Mouse (Mus musculus) lung, postnatal 4 days (tissue): ENCODE measurements around the gene Prdm2.
A peak's percentile ranks its signal among the peaks of the same experiment; 100 is the strongest.

ENCODE experiments used
- DNase-seq, 2 experiments: peaks; one replicate each; pipeline ENCODE4 v3.0.0; 2021

Prdm2 gene

DNA sequence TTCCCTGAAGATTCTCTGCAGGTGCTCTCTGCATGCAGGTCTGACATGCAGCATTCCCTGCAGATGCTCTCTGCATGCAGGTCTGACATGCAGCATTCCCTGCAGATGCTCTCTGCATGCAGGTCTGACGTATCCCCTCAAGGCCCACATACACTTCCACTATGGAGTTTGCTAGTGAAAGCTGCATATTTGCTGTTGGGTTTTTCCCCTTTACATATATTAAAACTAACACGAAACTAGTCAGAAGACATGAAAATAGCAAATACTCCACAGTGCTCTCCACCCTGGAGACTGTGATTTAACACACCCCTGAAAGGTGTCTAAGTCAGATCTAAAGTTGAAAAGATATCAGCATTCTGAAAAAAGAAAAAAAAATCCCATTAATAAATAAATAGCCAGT lies 2.8 kb downstream of the Prdm2 start:
- DNase-seq = no peak

DNA sequence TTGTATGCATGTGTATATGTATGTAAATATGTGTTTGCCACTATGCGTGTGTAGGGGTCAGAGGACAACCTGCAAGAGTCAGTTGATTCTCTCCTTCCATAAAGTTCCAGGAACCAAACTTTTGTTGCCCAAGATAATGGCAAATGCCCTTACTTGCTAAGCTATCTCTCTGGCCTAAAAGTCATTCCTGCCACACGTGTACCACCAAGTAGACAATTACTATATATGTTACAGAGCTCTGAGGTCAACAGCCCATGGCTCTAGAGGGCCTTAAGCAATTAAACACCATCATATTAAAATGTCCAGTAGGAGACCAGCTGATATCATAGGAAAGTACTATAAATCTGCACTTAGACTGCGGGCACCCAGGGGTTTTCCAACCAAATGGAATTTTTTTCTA lies 10.1 kb downstream of the Prdm2 start:
- no peak for DNase-seq

GRCm38 (mm10) chr4:143198371-143198770 lies 14.4 kb downstream of the Prdm2 start:
- DNase-seq = no peak

GRCm38 (mm10) chr4:143197845-143198356 lies 14.9 kb downstream of the Prdm2 start:
- DNase-seq = no peak

GRCm38 (mm10) chr4:143194328-143194727 lies 18.5 kb downstream of the Prdm2 start:
- DNase-seq = no peak

- DNase-seq = no peak
Observed at GRCm38 (mm10) chr4:143193164-143193563, 19.6 kb downstream of the Prdm2 start.

DNA sequence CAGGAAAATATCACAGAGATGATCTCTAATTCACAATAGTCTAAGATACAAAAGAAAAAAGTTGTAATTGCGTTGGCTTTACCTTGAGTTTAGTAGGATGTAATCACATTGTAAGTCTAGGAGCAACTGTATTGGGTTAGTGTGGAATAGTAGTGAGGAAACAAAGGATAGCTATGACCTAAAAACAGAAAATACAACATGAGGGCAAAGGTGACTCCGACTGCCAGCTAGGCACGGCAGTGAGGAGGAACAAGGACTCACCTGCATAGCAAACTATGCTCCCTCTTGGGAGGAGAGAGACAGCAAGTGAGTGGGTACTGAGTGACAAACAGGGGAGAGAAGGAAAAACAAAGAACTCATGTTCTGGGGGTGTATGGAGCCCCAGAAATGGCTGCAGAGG lies 21.0 kb downstream of the Prdm2 start:
- DNase-seq = no peak

DNA sequence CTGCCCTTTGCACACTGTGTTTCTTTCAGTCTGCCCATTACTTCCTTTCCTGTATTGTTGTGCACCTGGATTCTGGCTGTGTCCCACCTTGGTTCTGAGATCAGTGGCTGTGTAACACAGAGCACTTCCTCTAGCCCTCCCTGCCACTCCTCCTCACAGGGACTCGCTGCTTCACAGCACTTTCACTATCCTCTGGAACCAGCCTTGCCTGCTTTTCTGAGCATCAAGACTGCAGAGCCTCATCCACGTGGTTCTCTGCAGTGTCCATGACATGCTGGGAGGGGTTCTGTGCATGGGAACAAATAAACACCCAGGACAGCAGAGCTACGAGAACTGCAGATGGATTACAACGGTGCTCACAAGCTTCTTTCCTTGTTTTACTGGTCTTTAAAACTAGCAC lies 22.1 kb downstream of the Prdm2 start:
- DNase-seq = no peak

DNA sequence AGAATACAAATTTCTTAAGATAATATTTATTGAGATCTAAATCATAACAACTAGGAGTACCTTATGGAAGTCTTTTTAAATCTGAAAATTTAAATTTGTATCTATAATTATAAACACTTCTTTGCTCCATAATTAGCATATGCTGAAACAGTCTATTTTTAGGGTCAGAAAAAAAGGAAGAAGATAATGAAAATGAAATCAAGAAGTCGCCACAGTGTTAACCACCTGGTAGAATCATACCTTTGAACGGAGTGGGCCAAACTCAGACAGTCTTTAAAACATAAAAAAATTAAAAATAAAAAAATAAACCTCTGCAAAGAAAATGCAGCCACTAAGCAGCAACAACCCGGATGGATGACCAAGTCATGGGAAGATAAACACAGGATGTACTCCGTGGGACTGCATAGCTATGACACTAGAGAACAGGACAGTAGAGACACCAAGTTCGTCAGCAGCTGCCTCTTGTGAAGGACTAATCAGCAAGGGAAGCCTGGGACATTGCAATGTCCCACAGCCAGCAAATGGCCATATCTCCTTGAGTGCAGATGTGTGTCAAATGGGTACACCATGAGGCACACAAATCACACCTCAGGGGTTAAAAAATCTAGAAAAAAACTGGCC lies 24.1 kb downstream of the Prdm2 start:
- DNase-seq = peak in 1 of 2 experiments; percentile 15

DNA sequence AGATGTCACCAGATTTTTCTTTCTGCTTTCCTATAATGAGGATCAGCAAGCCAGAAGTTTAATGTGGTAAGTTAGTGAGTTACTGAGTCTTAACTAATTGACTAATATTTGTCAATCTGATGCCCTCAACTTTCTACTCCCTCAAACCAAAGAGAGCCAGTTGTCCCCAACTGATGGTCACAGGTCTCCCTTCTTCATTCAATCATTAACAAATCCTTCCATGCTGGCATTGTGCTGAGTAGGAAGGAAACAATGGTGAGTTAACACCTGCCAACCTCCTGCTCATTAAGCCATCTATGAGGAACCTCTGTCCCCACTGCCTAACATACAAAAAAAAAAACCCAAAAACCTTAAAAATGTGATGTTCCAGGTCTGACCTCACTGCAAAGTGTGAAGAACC lies 26.7 kb downstream of the Prdm2 start:
- DNase-seq = no peak

GRCm38 (mm10) chr4:143185496-143185895 lies 27.3 kb downstream of the Prdm2 start:
- DNase-seq = no peak

- no peak for DNase-seq
Observed at GRCm38 (mm10) chr4:143183141-143183540, 29.7 kb downstream of the Prdm2 start.

DNA sequence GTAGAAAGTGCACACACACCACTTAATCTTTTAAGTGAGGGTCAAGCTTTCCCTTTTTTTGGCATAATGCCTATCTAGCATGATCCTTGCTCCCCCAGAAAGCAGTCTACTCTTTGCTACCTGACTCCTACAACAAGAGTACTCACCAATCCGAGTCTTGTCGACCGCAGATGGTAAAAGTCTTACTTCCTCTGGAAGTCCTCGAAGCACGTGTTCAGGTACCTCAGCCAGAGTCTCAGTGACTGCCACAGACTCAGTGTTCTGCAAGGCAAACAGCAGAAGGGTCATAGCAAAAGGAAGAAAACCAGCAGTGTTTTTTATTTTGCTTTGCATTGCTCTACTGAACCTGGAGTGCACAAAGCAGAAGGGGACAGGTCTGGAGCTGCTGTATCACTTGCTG lies 32.1 kb downstream of the Prdm2 start:
- DNase-seq = no peak

- DNase-seq = no peak
Observed at GRCm38 (mm10) chr4:143171600-143172290, 41.0 kb downstream of the Prdm2 start.

DNA sequence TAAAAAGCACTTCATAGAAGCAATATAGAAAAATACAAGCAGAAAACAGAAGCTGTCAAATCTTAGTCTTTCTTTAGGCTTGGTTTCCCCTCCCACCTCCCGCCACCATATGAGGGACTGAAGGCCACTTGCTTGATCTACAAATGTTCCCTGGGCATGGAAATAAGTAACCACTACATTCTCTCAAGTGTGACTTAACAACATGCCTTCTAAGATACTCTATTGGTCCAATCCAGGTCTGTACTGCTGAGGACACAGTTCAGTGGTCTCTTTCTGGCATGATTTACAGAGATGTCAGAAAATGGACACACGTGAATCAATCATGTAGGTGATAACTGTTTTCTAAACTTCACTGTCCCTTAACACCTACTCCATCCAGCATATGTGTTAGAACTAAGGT lies 42.5 kb downstream of the Prdm2 start:
- DNase-seq = no peak

DNA sequence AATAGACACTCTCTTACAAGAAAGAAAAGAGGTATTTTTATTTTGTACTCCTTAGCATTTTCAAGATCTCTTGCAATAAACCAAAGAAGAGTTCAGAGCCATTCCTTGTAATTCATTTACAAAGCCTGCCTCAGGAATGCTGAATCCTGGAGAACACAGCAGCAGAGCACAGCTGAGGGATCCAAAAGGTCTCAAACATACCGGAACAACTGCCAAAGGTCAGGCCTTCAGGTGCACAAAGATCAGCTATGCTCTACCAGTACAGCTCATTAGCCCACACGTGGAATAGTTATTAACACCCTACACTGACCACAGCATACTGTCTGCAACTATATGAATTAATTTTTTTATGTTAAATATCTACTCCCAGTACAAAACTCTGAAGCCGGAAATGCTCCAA lies 44.7 kb downstream of the Prdm2 start:
- no peak for DNase-seq

DNA sequence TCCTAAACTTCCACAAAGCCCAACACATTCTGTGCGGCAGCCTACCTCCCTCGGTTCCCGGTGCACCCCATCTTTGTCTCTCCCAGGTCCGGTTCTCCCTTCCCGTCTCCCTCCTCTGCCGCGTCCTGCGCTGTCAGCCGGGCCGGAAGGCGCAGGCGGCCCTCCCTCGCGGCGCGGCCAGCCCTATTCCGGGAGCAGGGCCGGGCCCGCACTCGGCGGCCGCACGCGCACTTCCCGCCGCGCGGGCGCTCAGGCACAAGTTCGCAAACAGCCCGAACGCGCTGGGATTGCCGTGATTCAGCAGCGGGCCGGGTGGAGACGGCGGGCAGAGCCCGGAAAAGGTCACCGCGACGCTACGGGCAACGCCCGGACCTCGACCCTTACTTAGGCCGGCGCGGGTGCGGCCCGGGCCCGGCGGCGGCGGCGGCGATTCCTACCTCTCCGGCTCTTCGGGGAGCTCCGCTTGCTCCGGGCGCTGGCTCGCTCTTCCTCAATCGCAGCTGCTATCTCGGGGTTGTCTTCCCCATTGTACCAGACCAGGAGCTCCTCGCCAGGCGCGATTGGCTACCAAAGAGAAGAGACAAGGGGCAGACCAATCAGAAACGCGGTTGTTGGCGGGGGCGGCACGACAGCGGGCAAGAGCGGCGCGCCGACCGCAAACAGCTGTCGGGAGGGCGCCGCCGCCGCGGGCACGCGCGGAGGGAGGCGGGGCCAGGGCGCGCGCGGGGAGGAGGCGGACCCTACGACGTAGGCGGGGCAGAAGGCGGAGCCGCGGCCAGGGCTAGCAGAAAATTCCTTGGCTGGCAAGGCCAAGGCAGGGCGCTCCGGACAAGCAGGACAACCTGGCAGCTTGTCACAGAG lies 50.9 kb downstream of the Prdm2 start:
- DNase-seq = peak; percentile 99 to 100

DNA sequence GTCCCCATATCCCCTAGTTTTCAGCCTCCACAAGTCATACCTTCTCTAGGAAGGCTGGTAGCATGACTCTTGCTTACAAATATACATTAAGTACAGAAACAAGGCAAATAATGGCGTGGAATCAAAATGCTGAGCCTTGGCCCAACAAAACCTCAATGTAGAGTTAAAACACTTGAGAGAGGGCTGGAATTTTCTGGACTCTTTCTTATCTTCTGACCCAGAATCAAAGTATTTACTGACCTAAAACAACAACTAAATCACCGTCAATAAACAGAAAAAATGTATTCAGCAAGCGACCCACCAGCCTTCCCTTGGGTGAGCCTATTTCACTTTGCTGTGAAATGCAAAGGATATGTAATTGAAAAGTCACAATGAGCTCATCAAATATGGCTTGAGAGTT lies 52.0 kb downstream of the Prdm2 start:
- DNase-seq = no peak

GRCm38 (mm10) chr4:143159336-143159735 lies 53.5 kb downstream of the Prdm2 start:
- DNase-seq = no peak

DNA sequence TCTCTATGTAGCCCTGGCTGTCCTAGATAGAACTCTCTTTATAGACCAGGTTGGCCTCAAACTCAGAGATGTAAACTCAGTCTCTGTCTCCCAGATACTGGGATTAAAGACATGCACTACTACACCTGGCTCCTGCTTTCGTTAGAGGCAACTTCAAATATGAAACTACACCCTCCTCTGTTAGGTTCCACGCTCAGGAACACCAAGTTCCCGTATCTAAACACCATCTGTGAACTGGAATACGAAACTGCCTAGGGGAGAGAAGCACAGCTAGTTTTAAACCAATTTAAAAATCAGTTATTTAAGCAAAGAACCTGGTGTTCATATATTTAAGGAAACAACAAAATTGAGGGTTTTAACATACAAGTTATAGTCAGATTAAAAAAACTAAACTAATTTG lies 56.9 kb downstream of the Prdm2 start:
- no peak for DNase-seq

DNA sequence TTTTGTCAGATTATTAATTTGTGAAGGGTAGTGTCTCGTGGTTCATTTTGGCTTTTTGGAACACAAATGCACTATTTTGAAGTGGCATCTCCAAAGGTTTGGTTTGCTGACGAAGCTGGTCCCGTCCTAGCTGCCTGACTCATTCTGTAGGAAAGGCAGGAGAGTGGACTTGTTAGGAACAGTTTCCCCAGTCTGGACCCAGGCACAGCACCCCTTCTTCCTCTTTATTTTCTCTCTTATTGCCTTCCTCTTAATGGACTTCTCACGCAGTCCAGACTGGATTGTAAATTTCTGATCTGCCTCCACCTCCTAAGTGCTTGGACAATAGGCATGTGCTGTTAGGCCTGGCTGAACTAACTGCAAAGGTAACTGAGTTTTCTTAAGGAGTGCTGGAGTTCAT lies 57.8 kb downstream of the Prdm2 start:
- no peak for DNase-seq

DNA sequence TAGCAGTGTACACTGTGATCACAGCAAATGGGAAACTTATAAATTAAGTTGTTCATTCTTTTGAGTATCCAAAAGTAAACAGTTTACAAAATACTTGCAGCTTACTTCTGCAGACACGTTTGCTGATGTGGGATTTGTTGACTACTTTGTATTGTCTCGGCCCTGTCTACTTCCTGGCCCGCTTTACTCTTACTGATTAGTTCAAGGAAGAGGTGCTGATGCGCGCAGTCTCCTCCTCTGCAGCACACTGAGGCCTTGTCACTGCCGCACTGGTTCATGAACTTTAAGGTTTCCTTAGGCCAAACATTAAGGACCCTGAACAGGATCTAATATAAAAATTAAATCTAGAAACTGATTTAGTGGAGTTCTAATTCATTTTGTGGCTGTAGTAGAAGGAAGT lies 58.2 kb downstream of the Prdm2 start:
- no peak for DNase-seq

- DNase-seq = no peak
Observed at GRCm38 (mm10) chr4:143152634-143153033, 60.2 kb downstream of the Prdm2 start.

- peak in 1 of 2 experiments; percentile 53 for DNase-seq
Observed at GRCm38 (mm10) chr4:143151267-143151666, 61.5 kb downstream of the Prdm2 start.
